Comparison of ENCODE assay signal across 8 mouse cellular contexts in genomic region chr15:77036320-77036988, GRCm38 (mm10). TPM values are rescaled to one million over a fixed set of nuclear protein-coding genes. Genes with fewer than 3 reads are reported as not detected.
DNase-seq lines count a peak whose midpoint lies in the region; ATAC-seq and TF ChIP-seq lines count a peak whose summit lies in the region.

No protein-coding gene starts in this region.

- WGBS in spleen, adult 2 months = 79% methylated on average over 11 of the region's 11 CpGs
- 47% methylated on average over 11 of the region's 11 CpGs for WGBS in embryonic facial prominence, embryonic 15.5 days
- WGBS in limb, embryonic 11.5 days = 76% methylated on average over 11 of the region's 11 CpGs

- TF ChIP-seq POLR2A in spleen, adult 2 months (IDR thresholded peaks at IDR 0.05; ENCODE audit: low read depth, low read length) = no peak
- TF ChIP-seq POLR2A in myocyte (IDR thresholded peaks at IDR 0.05; ENCODE audit: insufficient read length, low read depth) = peak; percentile 68

- peak overlapping the region; percentile 5 for H3ac ChIP-seq in myocyte (ENCODE audit: control insufficient read depth, insufficient read length)

- no peaks in the 10 kb centered on the region for H3K79me2 ChIP-seq in myocyte (ENCODE audit: control insufficient read depth, insufficient read depth)

- no peak for DNase-seq in spleen, adult 2 months (ENCODE audit: low read depth in 1 of 2, low spot score in 2 of 2)
- DNase-seq in spleen, postnatal 14 days (ENCODE audit: low spot score in 2 of 2) = no peak
- peak; percentile 83 to 84 for DNase-seq in heart, postnatal 36 days
- no peak for DNase-seq in limb, embryonic 11.5 days (ENCODE audit: low spot score)
- no peak for DNase-seq in T-cell, adult 2 months (ENCODE audit: low spot score)
- DNase-seq in B cell, adult 2 months = no peak

- H3K36me3 ChIP-seq in spleen, adult 2 months (ENCODE audit: control insufficient read depth, insufficient read depth, low read length) = no peaks in the 10 kb centered on the region
- no peaks in the 10 kb centered on the region for H3K36me3 ChIP-seq in embryonic facial prominence, embryonic 15.5 days
- no peaks in the 10 kb centered on the region for H3K36me3 ChIP-seq in limb, embryonic 11.5 days (ENCODE audit: control insufficient read depth, insufficient read depth, low read length)
- no peaks in the 10 kb centered on the region for H3K36me3 ChIP-seq in myocyte (ENCODE audit: control insufficient read depth, insufficient read depth)

- intact Hi-C loops in heart, postnatal 36 days (cut with DNase I) = loop anchor here (2.0 to 5.0 kb wide), 3 partner anchors 116 to 330 kb away; no protein-coding TSS in a partner anchor

- no peak overlapping the region for H3K4me3 ChIP-seq in spleen, adult 2 months (ENCODE audit: extremely low read depth, insufficient read depth, insufficient read length)
- no peak overlapping the region for H3K4me3 ChIP-seq in embryonic facial prominence, embryonic 15.5 days (replicated peaks)
- no peak overlapping the region for H3K4me3 ChIP-seq in limb, embryonic 11.5 days (ENCODE audit: low read depth, low read length)
- H3K4me3 ChIP-seq in myocyte = peak overlapping the region; percentile 1

- no peaks in the 10 kb centered on the region for H3K27me3 ChIP-seq in spleen, adult 2 months (ENCODE audit: control insufficient read depth, insufficient read depth, low read length)
- no peaks in the 10 kb centered on the region for H3K27me3 ChIP-seq in embryonic facial prominence, embryonic 15.5 days
- no peaks in the 10 kb centered on the region for H3K27me3 ChIP-seq in limb, embryonic 11.5 days (ENCODE audit: control insufficient read depth, insufficient read depth, low read length)
- no peaks in the 10 kb centered on the region for H3K27me3 ChIP-seq in myocyte (ENCODE audit: control insufficient read depth, insufficient read depth, insufficient read length)

- no peak overlapping the region for H3K9ac ChIP-seq in embryonic facial prominence, embryonic 15.5 days
- 0 out of 2 replicates have a peak overlapping the region, but pooled peaks have one; percentile 14 for H3K9ac ChIP-seq in limb, embryonic 11.5 days (ENCODE audit: low read length)

- H3K4me2 ChIP-seq in embryonic facial prominence, embryonic 15.5 days (replicated peaks) = peak overlapping the region; percentile 6; the same call in 1 of the 2 replicates
- H3K4me2 ChIP-seq in limb, embryonic 11.5 days (ENCODE audit: low read depth, severe bottlenecking) = no peak overlapping the region
- H3K4me2 ChIP-seq in myocyte (ENCODE audit: low read depth) = peak overlapping the region; percentile 98

- H3K9me3 ChIP-seq in embryonic facial prominence, embryonic 15.5 days (replicated peaks) = no peaks in the 10 kb centered on the region
- no peaks in the 10 kb centered on the region for H3K9me3 ChIP-seq in limb, embryonic 11.5 days (ENCODE audit: control insufficient read depth, low read length)

- no peaks in the 10 kb centered on the region for H3K4me1 ChIP-seq in spleen, adult 2 months (ENCODE audit: control insufficient read depth, insufficient read depth, insufficient read length)
- H3K4me1 ChIP-seq in embryonic facial prominence, embryonic 15.5 days = peaks cover 58% of the 10 kb centered on the region
- H3K4me1 ChIP-seq in limb, embryonic 11.5 days (ENCODE audit: control insufficient read depth, insufficient read depth, low read length) = peaks cover 21% of the 10 kb centered on the region

- TF ChIP-seq CTCF in spleen, adult 2 months (IDR thresholded peaks at IDR 0.05; ENCODE audit: extremely low read depth, insufficient read depth, insufficient read length, insufficient replicate concordance) = no peak

- ATAC-seq in embryonic facial prominence, embryonic 15.5 days (ENCODE audit: insufficient number of reproducible peaks, low FRiP score, low TSS enrichment, low read depth) = peak; percentile 81
- ATAC-seq in limb, embryonic 11.5 days (ENCODE audit: insufficient number of reproducible peaks, low FRiP score, low TSS enrichment, low read depth) = no peak

- peak overlapping the region; percentile 58 for H3K27ac ChIP-seq in spleen, adult 2 months (ENCODE audit: insufficient read depth, low read length)
- H3K27ac ChIP-seq in embryonic facial prominence, embryonic 15.5 days (replicated peaks) = peak overlapping the region; percentile 97
- peak overlapping the region; percentile 75 for H3K27ac ChIP-seq in limb, embryonic 11.5 days (replicated peaks; ENCODE audit: low read depth, low read length)

TF ChIP-seq in myocyte, 11 proteins besides CTCF, POLR2A, EP300 and RAD21:
- peak; percentile 70 for TF ChIP-seq TCF3 (IDR thresholded peaks at IDR 0.05; ENCODE audit: insufficient read length, low read depth)
- peak; percentile 81 for TF ChIP-seq POLR2AphosphoS2 (IDR thresholded peaks at IDR 0.05; ENCODE audit: insufficient read length, low read depth)
- peak; percentile 85 to 99 (median 98) for TF ChIP-seq MYOD1 (IDR thresholded peaks at IDR 0.05; ENCODE audit: control insufficient read depth in 1 of 3, insufficient read length in 2 of 3, low read depth in 2 of 3)
- TF ChIP-seq USF1 (IDR thresholded peaks at IDR 0.05; ENCODE audit: low read depth) = no peak
- no peak for TF ChIP-seq REST (IDR thresholded peaks at IDR 0.05; ENCODE audit: insufficient read depth, insufficient read length)
- peak; percentile 32 for TF ChIP-seq E2F4 (IDR thresholded peaks at IDR 0.05; ENCODE audit: insufficient read depth)
- no peak for TF ChIP-seq CEBPB (IDR thresholded peaks at IDR 0.05; ENCODE audit: insufficient read depth, poor library complexity, severe bottlenecking)
- no peak for TF ChIP-seq MAX (IDR thresholded peaks at IDR 0.05; ENCODE audit: low read depth)
- TF ChIP-seq TCF12 (IDR thresholded peaks at IDR 0.05; ENCODE audit: insufficient read depth, poor library complexity, severe bottlenecking) = no peak
- no peak for TF ChIP-seq SRF (IDR thresholded peaks at IDR 0.05; ENCODE audit: control insufficient read depth, insufficient read length, low read depth)
- peak in 1 of 3 experiments; percentile 56 for TF ChIP-seq MYOG (IDR thresholded peaks at IDR 0.05; ENCODE audit: control insufficient read depth in 1 of 3, insufficient read depth in 1 of 3, insufficient read length in 2 of 3, low read depth in 2 of 3)

RNA-seq across cellular contexts. Expression of gene Apol6, which starts 8.1 kb away (rescaled TPM):
- polyA plus RNA-seq in spleen, adult 2 months (2012; rRNA removed) = 0.46 and 0.51 TPM in 2 replicates
- polyA plus RNA-seq in embryonic facial prominence, embryonic 15.5 days (2015; fragmentation: Nextera tagmentation; extraction: Ambion mirVana) = 0.26 and 0.33 TPM in 2 replicates
- total RNA-seq in heart, postnatal 36 days (2021) = 1 to 10 TPM in 1 of 2 experiments, under 1 TPM in 1; 0.41 to 1.5 TPM
- polyA plus RNA-seq in limb, embryonic 11.5 days (2014; fragmentation: Nextera tagmentation; extraction: Ambion mirVana) = not detected in 2 replicates
- polyA plus RNA-seq in myocyte (2012; fragmentation: generic; extraction: Trizol) = 4.8 TPM

RNA-seq across cellular contexts. Expression of gene Mb, which starts 14.0 kb away (rescaled TPM):
- polyA plus RNA-seq in spleen, adult 2 months (2012; rRNA removed) = 0.08 and 0.91 TPM in 2 replicates
- 5.8 and 6.9 TPM in 2 replicates for polyA plus RNA-seq in embryonic facial prominence, embryonic 15.5 days (2015; fragmentation: Nextera tagmentation; extraction: Ambion mirVana)
- total RNA-seq in heart, postnatal 36 days (2021) = over 10,000 TPM; 17,938 to 18,211 TPM
- polyA plus RNA-seq in limb, embryonic 11.5 days (2014; fragmentation: Nextera tagmentation; extraction: Ambion mirVana) = 2.1 and 2.2 TPM in 2 replicates
- polyA plus RNA-seq in myocyte (2012; fragmentation: generic; extraction: Trizol) = 1,055 TPM

Comparison
In these comparisons a context has a peak if more than half of its experiments do, and no peak if none do; other contexts are left out.
1. DNase-seq: peak in heart, postnatal 36 days (2 of 2); none in spleen, adult 2 months (0 of 2), spleen, postnatal 14 days (0 of 2), limb, embryonic 11.5 days (single experiment), T-cell, adult 2 months (single experiment) and B cell, adult 2 months (0 of 2).
2. RNA of gene Mb, which starts 14.0 kb away (polyA plus RNA-seq): 1,055 TPM in myocyte (single experiment); 5.8 to 6.9 TPM in embryonic facial prominence, embryonic 15.5 days, 2.1 to 2.2 TPM in limb, embryonic 11.5 days and 0.08 to 0.91 TPM in spleen, adult 2 months; every median in the first group is over 100 times any median in the second.
3. Peak in every context shown above with its lines, with median percentiles within 50 percentile points of each other: H3K27ac ChIP-seq.